Mouse (Mus musculus): Measurements from ENCODE around the gene Cd2. TPM values are rescaled to one million over a fixed set of nuclear protein-coding genes. Genes with fewer than 3 reads are reported as not detected.

Gene Cd2
- polyA plus RNA-seq, 1 experiment from 2014 or later, result not detected

DNA sequence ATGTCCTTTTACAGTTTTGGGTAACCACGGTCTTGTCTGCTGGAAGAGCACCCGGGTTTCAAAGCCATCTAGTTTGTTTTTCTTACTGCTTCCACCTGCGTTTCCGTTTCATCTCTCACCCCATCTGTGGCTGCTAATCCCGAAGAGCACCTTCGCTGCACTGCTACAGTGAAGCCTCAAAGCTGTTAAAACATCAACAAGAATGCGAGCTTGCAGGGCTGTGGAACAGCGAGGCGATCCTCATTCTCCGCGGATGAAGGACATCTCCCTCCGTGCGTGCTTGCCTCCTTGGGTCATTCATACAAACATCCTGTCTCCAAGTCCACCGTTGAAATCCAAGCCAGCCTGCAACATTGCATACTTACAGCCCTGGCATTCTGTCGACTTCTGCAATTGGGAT is 51.5 kb downstream of the Cd2 start:
- H3K4me2 ChIP-seq (ENCODE audit: low read length), result peak overlapping the region; percentile 27; the same call in 1 of the 2 replicates
- H3K27me3 ChIP-seq (ENCODE audit: insufficient read depth, low read length), result no peaks in the 10 kb centered on the region
- 10% methylated on average over 15 of the region's 15 CpGs for WGBS
- no peak overlapping the region for H3K27ac ChIP-seq
- TF ChIP-seq CTCF (IDR thresholded peaks at IDR 0.05; ENCODE audit: low read depth), result no peak
- ATAC-seq (replicated peaks; ENCODE audit: low FRiP score, low read depth), result no peak
- peaks cover 14% of the 10 kb centered on the region; the same call in 1 of the 2 replicates for H3K4me1 ChIP-seq (replicated peaks; ENCODE audit: insufficient read depth, low read length)
- no peaks in the 10 kb centered on the region for H3K9me3 ChIP-seq (replicated peaks; ENCODE audit: low read length)
- H3K36me3 ChIP-seq (ENCODE audit: insufficient read depth, low read length), result no peaks in the 10 kb centered on the region
- no peak overlapping the region for H3K9ac ChIP-seq (ENCODE audit: low read depth, low read length)
- peak; percentile 26 for DNase-seq (ENCODE audit: low spot score)
- no peak overlapping the region for H3K4me3 ChIP-seq (replicated peaks; ENCODE audit: low read depth, low read length)

DNA sequence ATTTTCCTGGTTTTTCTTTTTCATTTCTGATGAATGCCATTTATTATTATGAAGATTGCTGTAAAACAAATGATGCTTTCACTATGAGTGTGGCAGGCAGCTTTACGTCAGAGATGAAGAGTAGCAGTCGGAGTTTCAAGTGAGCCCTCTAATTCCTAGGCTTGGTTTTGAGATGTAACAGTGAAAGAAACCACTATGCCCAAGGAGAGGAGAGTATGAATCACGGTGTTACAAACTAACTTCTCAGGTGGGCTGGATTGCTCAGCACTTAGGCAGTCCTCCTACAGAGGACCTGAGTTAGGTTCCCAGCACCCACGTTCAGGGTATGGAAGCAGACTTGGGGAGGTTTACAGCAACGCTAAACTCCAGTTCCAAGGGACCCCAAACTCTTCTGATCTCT is 52.4 kb downstream of the Cd2 start:
- Histone ChIP-seq H3K36me3 (ENCODE audit: insufficient read depth, low read length) (no peaks in the 10 kb centered on the region), H3K27me3 (ENCODE audit: insufficient read depth, low read length) (no peaks in the 10 kb centered on the region), H3K9me3 (replicated peaks; ENCODE audit: low read length) (no peaks in the 10 kb centered on the region), H3K4me3 (replicated peaks; ENCODE audit: low read depth, low read length) (no peak overlapping the region), H3K9ac (ENCODE audit: low read depth, low read length) (no peak overlapping the region), H3K4me1 (replicated peaks; ENCODE audit: insufficient read depth, low read length) (peaks cover 14% of the 10 kb centered on the region; the same call in 1 of the 2 replicates), H3K27ac (no peak overlapping the region), H3K4me2 (ENCODE audit: low read length) (no peak overlapping the region)
- no peak for TF ChIP-seq CTCF (IDR thresholded peaks at IDR 0.05; ENCODE audit: low read depth)
- DNase-seq (ENCODE audit: low spot score) (no peak), ATAC-seq (replicated peaks; ENCODE audit: low FRiP score, low read depth) (no peak)
- WGBS, result 93% methylated on average over 5 of the region's 5 CpGs

DNA sequence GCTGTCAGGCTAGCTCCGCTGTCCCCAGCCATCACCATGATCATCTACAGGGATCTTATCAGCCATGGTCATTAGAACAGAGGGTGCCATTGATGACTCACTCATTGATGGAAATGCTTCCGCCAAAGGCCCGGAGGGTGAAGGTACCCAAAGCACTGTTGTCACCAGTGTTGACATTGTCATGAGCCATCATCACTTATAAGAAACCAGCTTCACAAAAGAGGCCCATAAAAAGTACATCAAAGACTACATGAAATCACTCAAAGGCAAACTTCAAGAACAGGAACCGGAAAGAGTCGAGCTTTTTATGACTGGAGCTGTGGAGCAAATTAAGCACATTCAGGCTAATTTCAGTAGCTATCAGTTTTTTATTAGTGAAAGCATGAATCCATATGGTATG is 54.3 kb downstream of the Cd2 start:
- Histone ChIP-seq H3K27me3 (ENCODE audit: insufficient read depth, low read length) (no peaks in the 10 kb centered on the region), H3K36me3 (ENCODE audit: insufficient read depth, low read length) (no peaks in the 10 kb centered on the region), H3K4me2 (ENCODE audit: low read length) (no peak overlapping the region), H3K9me3 (replicated peaks; ENCODE audit: low read length) (no peaks in the 10 kb centered on the region), H3K9ac (ENCODE audit: low read depth, low read length) (no peak overlapping the region), H3K27ac (no peak overlapping the region), H3K4me1 (replicated peaks; ENCODE audit: insufficient read depth, low read length) (peaks cover 14% of the 10 kb centered on the region; the same call in 1 of the 2 replicates), H3K4me3 (replicated peaks; ENCODE audit: low read depth, low read length) (no peak overlapping the region)
- DNase-seq (ENCODE audit: low spot score), result no peak
- 84% methylated on average over 5 of the region's 5 CpGs for WGBS
- no peak for TF ChIP-seq CTCF (IDR thresholded peaks at IDR 0.05; ENCODE audit: low read depth)
- no peak for ATAC-seq (replicated peaks; ENCODE audit: low FRiP score, low read depth)

DNA sequence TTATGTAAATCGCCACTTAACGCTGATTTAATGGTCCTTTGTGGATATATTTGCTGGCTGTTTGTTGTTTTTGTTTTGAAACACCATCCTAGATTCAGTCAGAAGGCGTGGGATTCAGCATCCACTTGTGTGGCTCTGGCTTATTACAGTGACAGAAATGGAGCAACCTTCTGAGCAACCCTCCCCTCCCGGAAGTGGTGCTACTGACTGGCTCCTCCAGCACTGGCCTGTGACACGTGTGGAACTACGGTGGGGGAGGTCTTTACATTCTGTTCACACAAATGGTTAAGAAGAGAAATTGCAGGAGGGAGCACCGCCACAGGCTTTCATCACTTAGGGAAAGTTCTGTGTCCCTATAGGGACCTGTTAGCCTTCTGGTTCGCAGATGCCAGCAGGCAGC is 55.2 kb downstream of the Cd2 start:
- TF ChIP-seq CTCF (IDR thresholded peaks at IDR 0.05; ENCODE audit: low read depth), result no peak
- H3K4me3 ChIP-seq (replicated peaks; ENCODE audit: low read depth, low read length), result no peak overlapping the region
- H3K9ac ChIP-seq (ENCODE audit: low read depth, low read length), result no peak overlapping the region
- no peaks in the 10 kb centered on the region for H3K9me3 ChIP-seq (replicated peaks; ENCODE audit: low read length)
- peaks cover 14% of the 10 kb centered on the region; the same call in 1 of the 2 replicates for H3K4me1 ChIP-seq (replicated peaks; ENCODE audit: insufficient read depth, low read length)
- WGBS, result 47% methylated on average over 8 of the region's 8 CpGs
- no peaks in the 10 kb centered on the region for H3K27me3 ChIP-seq (ENCODE audit: insufficient read depth, low read length)
- H3K36me3 ChIP-seq (ENCODE audit: insufficient read depth, low read length), result no peaks in the 10 kb centered on the region
- DNase-seq (ENCODE audit: low spot score) (no peak), ATAC-seq (replicated peaks; ENCODE audit: low FRiP score, low read depth) (no peak)
- no peak overlapping the region for H3K27ac ChIP-seq
- no peak overlapping the region for H3K4me2 ChIP-seq (ENCODE audit: low read length)

DNA sequence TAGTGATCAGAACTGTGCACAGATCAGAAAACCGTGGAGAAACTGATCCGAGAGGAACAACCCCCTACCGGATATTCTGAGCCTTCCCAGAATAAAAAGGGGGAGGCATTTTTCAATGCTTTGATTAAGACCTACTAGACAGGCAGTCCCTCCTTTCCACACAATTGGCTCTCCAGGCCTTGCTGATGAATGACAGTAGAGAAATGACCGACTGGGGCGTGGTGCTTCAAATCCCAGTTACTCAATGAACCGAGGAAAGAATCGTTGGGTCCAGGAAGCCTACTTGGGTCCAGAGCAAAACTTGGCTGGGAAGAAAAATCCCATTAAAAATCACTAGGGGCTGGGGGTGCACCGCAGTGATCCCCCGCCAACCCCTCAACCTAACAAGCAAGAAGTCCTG is 57.5 kb downstream of the Cd2 start:
- Histone ChIP-seq H3K4me2 (ENCODE audit: low read length) (no peak overlapping the region), H3K4me3 (replicated peaks; ENCODE audit: low read depth, low read length) (no peak overlapping the region), H3K4me1 (replicated peaks; ENCODE audit: insufficient read depth, low read length) (no peaks in the 10 kb centered on the region), H3K9ac (ENCODE audit: low read depth, low read length) (no peak overlapping the region), H3K27ac (no peak overlapping the region), H3K27me3 (ENCODE audit: insufficient read depth, low read length) (no peaks in the 10 kb centered on the region), H3K9me3 (replicated peaks; ENCODE audit: low read length) (no peaks in the 10 kb centered on the region), H3K36me3 (ENCODE audit: insufficient read depth, low read length) (no peaks in the 10 kb centered on the region)
- ATAC-seq (replicated peaks; ENCODE audit: low FRiP score, low read depth) (no peak), DNase-seq (ENCODE audit: low spot score) (no peak)
- TF ChIP-seq CTCF (IDR thresholded peaks at IDR 0.05; ENCODE audit: low read depth), result no peak
- WGBS, result 50% methylated on average over 9 of the region's 9 CpGs

DNA sequence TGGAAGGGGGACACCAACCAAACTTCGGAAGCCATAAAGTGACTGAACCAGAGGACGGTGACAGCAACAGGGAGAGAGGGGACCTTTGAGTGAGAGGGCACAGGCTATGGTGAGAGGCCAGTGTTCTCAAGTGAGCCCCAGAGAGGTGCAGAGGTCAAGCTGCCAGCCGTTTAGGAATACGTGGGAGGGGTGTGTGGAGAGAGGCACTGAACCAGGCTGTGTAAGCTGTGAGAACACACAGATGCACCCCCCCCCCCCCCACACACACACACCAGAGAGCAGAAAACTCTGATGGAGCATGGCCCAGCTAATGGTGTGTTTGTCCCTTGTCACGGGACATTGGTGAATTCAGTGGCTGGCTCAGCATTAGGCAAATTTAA is 58.2 kb downstream of the Cd2 start:
- Histone ChIP-seq H3K9me3 (replicated peaks; ENCODE audit: low read length) (no peaks in the 10 kb centered on the region), H3K36me3 (ENCODE audit: insufficient read depth, low read length) (no peaks in the 10 kb centered on the region), H3K27me3 (ENCODE audit: insufficient read depth, low read length) (no peaks in the 10 kb centered on the region), H3K4me1 (replicated peaks; ENCODE audit: insufficient read depth, low read length) (no peaks in the 10 kb centered on the region), H3K4me3 (replicated peaks; ENCODE audit: low read depth, low read length) (no peak overlapping the region), H3K27ac (no peak overlapping the region), H3K9ac (ENCODE audit: low read depth, low read length) (no peak overlapping the region), H3K4me2 (ENCODE audit: low read length) (no peak overlapping the region)
- no peak for TF ChIP-seq CTCF (IDR thresholded peaks at IDR 0.05; ENCODE audit: low read depth)
- peak; percentile 40 for DNase-seq (ENCODE audit: low spot score)
- 42% methylated on average over 5 of the region's 5 CpGs for WGBS
- ATAC-seq (replicated peaks; ENCODE audit: low FRiP score, low read depth), result peak; percentile 68; the same call in 1 of the 2 replicates

- TF ChIP-seq CTCF (IDR thresholded peaks at IDR 0.05; ENCODE audit: low read depth), result no peak
- H3K36me3 ChIP-seq (ENCODE audit: insufficient read depth, low read length), result no peaks in the 10 kb centered on the region
- H3K9me3 ChIP-seq (replicated peaks; ENCODE audit: low read length), result no peaks in the 10 kb centered on the region
- no peak overlapping the region for H3K9ac ChIP-seq (ENCODE audit: low read depth, low read length)
- no peaks in the 10 kb centered on the region for H3K4me1 ChIP-seq (replicated peaks; ENCODE audit: insufficient read depth, low read length)
- WGBS, result 69% methylated on average over 13 of the region's 13 CpGs
- no peak overlapping the region for H3K4me2 ChIP-seq (ENCODE audit: low read length)
- DNase-seq (ENCODE audit: low spot score), result no peak
- no peak overlapping the region for H3K4me3 ChIP-seq (replicated peaks; ENCODE audit: low read depth, low read length)
- no peak for ATAC-seq (replicated peaks; ENCODE audit: low FRiP score, low read depth)
- H3K27ac ChIP-seq, result no peak overlapping the region
- no peaks in the 10 kb centered on the region for H3K27me3 ChIP-seq (ENCODE audit: insufficient read depth, low read length)
Observed at GRCm38 (mm10) chr3:101228868-101229550, 58.7 kb downstream of the Cd2 start.
